Mouse (Mus musculus) A20 (cell line): ENCODE results near the gene Lancl1.
A peak's percentile ranks its signal among the peaks of the same experiment; 100 is the strongest.

Source experiments
- DNase-seq: peaks from one replicate; pipeline ENCODE4 v3.0.0-alpha.2; 2011; ENCODE audit warnings: low read depth, low spot score

Lancl1 gene

DNA sequence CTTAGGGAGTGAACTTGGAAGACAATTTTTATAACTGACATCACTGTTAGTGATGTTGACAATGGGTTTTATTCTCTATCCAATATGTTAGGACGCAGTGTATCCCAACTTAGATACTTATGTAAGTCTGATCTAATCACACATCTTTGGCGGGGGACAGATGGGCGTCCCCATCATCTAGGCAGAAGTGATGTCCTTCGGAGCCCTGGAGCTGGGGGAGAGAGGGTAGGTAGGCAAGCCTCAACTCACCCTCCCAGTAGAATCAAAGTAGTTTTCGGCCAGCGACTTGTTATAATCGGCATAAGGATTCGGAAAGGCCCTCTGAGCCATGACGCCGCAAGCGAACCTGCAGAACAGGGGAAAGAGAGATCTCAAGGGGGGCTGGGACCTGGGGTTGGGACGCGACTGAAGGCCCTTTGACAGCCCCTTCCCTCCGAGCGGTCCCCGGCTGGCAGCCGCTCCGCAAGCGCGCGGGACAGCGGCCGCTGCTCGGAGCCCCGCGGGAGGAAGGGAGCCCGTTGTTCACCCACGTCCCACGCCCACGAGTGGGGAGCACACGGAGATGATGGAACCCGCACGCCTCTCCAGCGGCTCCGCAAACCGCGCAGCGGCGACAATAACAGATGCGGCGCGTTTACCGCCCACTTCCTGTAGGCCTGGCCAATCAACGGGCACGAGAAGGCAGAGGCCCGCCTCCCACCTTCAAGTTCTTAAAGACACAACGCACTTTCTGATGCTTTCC is at the start of gene Lancl1:
Gene Lancl1, minus strand, starts transcription at position 627 of the 742 bp plus-strand sequence.
- peak; percentile 90 for DNase-seq

- DNase-seq, result no peak
Measured at GRCm38 (mm10) chr1:67079146-67079545, 40.5 kb upstream of the Lancl1 start.

DNA sequence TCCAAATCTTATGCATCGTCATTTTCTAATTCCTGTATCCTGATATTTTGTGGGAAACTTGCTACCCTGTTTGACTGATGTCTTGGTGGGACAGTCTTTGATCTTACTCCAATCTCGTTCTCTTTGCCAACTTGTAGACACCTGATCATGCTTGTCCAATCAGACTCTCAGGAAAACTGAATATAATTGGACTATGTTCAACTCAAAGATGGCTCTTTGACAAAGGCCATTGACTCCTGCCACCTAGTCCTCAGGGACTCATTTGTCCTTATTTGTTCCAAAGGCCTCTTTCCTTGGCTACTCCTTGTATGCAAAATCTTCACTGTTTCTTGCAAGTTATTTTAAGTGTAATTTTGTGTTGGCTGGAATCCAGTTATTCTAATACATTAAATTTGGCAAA is 40.0 kb upstream of the Lancl1 start:
- no peak for DNase-seq

- DNase-seq, result no peak
Measured at GRCm38 (mm10) chr1:67077739-67078138, 39.1 kb upstream of the Lancl1 start.

- DNase-seq, result no peak
Measured at GRCm38 (mm10) chr1:67067561-67067960, 28.9 kb upstream of the Lancl1 start.

DNA sequence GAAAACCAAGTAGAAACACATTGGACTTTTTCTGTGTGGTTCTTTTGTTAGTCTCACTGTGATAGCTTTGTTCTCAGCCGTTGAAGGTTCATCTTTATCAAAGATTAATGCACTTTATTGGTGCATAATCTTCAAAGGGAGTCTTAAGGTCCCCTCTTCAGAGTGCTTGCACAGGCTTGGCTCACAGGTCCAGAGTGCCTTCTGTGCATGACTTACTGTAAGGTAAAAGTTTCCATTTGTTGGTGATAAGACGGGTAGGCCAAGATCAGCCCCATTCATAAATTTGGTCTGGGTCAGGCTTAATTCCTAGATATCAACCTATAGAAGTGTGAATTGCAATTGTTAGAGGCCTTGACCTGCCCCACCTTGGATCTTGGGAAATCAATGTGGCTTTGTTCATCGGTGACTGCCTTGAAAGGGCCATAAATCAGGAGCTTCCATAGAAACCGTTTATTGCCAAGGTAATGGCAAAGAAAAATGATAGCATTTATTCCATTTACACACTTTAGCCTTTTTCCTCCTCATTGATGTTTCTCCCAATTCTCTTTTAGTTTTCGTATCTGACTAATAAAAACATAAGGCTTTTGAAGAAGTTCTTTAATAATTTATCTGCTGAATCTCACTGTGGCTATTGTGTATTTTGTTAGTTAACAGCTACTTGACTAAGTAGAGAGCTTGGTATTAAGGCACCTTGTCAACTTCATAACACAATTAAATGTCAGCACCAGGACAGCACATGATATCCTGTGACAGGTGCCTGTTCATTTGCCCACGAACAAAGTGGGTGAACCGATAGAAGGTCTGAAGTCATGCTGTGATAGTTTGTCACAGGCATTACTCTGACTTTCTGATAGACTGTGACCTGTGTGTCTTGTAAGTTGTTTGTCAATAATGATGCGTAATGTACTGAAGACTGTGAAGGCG is 26.9 kb upstream of the Lancl1 start:
- DNase-seq, result no peak

GRCm38 (mm10) chr1:67061456-67062085 is 22.9 kb upstream of the Lancl1 start:
- peak; percentile 70 for DNase-seq

DNA sequence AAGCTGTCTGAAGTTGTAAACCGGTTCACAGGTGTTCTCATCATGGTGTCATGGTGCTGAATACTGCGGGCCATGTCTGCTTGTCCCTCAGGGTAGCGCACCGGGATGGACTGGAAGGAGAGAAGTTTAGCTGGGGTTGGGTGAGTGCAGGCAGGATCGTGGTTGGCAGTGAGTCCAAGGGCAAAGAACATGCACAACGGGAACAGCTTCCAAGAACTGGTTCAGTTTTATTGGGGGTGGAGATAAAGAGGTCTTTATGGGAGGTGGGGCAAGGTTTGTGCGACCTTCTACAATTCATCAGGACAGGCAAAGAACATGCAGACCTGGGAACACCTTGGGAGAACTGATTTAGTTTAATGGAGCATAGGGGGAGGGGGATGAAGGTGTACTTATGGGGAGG is 17.1 kb upstream of the Lancl1 start:
- no peak for DNase-seq

- DNase-seq, result peak; percentile 19
Measured at GRCm38 (mm10) chr1:67052721-67053120, 14.0 kb upstream of the Lancl1 start.

DNA sequence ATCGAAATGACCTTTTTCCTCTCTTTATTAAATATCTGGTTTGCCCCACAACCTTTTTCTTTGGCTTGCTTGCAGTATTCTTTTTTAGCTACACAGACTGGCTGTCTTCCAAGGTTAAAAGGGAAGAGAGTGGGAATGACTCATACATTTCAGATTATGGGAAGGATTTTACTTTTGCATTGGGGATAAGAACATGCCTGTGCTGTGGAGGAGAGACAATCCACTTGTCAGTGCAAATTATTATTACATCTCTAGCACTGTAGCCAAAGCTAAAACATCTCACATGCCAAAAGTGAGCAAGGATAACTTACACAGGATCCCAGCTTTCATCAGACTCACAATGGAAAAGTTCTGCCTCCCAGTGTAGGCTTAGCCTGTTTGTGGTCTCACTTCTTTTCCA is 10.9 kb upstream of the Lancl1 start:
- no peak for DNase-seq

GRCm38 (mm10) chr1:67048696-67049095 is 10.0 kb upstream of the Lancl1 start:
- no peak for DNase-seq

DNA sequence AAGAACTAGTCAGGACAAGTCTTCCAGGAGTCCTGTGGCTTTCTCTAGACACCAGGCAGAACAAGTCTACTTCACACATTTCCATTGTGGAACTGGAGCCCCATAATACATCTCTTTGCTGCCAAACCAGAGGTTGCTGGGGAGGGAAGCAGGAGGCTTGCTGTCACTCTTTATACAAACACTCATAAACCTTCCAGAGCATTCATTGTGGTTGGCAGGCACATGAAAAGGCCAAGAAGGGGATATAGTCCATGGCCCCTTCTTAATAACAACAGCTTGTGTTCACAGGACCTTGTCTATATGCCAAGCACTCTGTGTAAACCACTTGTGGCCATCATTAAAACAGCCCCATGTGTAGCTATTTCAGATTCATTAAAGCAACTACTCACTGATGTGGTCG is 6.4 kb upstream of the Lancl1 start:
- no peak for DNase-seq

GRCm38 (mm10) chr1:67042583-67042982 is 3.9 kb upstream of the Lancl1 start:
- DNase-seq, result no peak

DNA sequence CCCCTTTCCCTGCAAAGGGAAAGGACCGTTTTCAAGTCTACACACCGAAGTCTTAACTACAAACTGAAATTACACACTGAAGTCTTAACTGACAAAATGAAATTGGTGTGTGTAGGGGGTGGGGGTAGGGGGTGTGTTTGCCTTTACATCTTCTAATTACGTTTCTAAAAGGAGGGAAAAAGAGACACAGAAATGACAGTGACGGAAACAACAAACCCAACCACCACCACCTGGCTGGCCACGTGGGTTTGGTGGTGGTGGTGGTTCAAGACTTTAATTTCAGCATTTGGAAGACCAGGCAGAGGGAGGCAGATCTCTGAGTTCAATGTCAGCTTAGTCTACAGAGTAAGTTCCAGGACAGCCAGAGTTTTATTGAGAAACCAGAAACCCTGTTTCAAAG is 411 bp upstream of the Lancl1 start:
- no peak for DNase-seq

GRCm38 (mm10) chr1:67037198-67037597 is 1.5 kb downstream of the Lancl1 start:
- no peak for DNase-seq

- no peak for DNase-seq
Measured at GRCm38 (mm10) chr1:67033278-67033677, 5.4 kb downstream of the Lancl1 start.

GRCm38 (mm10) chr1:67026927-67027511 is 11.7 kb downstream of the Lancl1 start:
- no peak for DNase-seq

DNA sequence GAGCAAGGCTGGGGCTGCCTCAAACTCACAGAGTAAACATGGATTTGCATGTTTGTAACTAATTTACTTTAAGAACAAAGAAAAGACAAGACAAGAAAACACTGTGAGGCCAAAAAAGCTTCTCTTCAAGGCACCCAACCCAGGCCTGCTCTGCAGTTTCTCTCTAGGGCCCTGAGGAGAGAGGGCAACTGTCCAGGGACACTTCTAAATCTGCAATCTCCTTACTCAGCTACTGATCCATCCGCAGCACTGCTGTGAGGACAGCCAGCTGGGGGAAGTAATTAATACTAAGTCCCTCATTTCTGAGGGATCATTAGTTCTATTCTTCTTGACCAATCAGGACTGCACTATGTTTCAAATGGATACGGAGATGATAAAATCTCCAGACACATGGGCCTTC is 12.5 kb downstream of the Lancl1 start:
- DNase-seq, result no peak

DNA sequence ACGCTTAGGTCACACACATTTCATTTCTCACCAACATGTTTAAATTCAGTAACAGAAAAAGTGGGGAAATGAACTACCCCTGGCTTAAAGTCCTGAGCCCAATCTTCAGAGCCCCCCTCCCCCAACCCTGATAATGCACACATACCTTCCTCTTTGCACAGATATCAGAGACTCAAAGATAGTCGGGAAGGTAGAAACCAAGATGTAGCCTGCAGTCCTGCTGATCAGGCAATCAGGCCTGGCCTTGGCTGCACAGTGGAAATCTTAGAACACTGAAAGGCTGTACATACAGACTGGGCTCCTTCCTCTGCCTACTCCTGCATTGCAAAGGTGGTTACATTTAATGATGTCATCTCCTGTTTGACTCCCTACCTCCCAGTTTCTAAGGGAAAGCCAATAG is 15.9 kb downstream of the Lancl1 start:
- no peak for DNase-seq

DNA sequence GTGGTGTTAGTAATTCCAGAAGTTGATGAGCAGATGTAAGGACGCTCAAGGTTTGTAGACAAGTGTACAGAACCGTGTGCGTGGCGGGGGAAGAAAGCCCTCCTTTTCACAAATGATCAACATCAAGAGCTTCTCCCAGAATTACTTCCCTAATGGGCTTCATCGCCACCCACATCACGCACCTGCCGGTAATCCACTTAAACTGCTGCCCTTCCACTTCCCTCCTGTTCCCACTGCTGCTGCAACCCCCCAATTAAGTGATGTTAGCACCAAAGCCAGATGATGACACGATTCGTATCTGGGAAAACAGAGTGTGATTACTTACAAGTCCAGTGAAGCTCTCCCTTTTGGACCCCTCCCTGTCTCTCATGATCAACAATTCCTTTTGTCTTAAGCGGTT is 16.6 kb downstream of the Lancl1 start:
- no peak for DNase-seq

DNA sequence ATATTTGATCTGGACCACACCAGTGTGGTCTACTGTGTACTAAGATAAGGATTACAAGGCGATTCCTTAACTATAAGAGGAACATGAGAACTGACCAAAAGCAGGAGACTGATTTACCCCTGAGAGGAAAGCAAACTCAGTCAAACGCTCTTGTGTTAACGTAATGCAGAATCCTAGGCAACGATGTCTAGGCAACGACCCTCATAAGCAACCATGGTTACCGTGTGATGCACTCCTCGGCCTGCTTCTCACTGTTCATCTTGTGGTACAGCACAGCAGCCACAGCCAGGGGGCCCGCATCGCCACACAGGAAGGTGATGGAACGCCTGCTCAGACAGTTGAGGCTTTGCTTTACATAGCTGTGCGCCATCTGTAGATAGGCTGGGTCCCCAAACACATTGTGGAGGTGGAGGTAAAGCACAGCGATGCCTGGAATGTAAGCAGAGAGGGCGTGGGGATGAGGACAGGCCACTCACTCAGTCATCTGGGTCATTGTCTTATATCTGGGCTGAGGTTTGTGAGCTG is 18.0 kb downstream of the Lancl1 start:
- DNase-seq, result no peak
